In the genomic region with DNA sequence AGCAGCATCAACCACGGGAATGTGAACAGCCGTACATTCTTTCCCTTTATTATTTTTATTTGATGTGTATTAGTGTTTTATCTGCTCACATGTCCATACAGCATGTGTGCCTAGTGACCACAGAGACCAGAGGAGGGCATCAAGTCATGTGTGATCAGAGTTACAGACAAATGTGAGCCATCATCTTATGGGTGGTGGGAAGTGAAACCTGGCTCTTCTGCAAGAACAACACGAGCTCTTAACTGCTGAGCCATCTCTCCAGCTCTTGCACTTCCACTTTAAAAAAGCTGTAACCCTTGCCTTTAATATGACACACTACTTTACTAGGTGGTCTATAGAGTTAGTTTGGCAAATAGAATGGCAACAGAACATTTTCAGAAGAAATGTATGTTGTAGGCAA, we compare ENCODE assay signal across 30 mouse cellular contexts. TPM values are rescaled to one million over a fixed set of nuclear protein-coding genes. Genes with fewer than 3 reads are reported as not detected.
A peak's percentile ranks its signal among the peaks of the same experiment; 100 is the strongest.
DNase-seq lines count a peak whose midpoint lies in the region; ATAC-seq and TF ChIP-seq lines count a peak whose summit lies in the region.
"Had no signal": no experiment of that assay in that cellular context is flagged by ENCODE, and none has a peak within 500 bp of the region (broad histone marks: within the 10 kb centered on the region; RNA-seq: fewer than 3 reads in every experiment).

No protein-coding gene starts in this region.

- H3K36me3 ChIP-seq in liver, postnatal 0 days (replicated peaks; ENCODE audit: insufficient read depth, low read length) = no peaks in the 10 kb centered on the region
- no peaks in the 10 kb centered on the region for H3K36me3 ChIP-seq in liver, embryonic 11.5 days (ENCODE audit: control insufficient read depth, insufficient read depth, low read length)
- H3K36me3 ChIP-seq in lung, postnatal 0 days (ENCODE audit: insufficient read depth, low read length) = no peaks in the 10 kb centered on the region
- H3K36me3 ChIP-seq: heart, embryonic 10.5 days; heart, embryonic 15.5 days; hindbrain, embryonic 13.5 days; liver, embryonic 15.5 days; lung, embryonic 15.5 days had no signal

- no peak for TF ChIP-seq CTCF in liver, postnatal 0 days (IDR thresholded peaks at IDR 0.05; ENCODE audit: low read depth)
- no peak for TF ChIP-seq CTCF in lung, postnatal 0 days (IDR thresholded peaks at IDR 0.05)

- H3K4me3 ChIP-seq in liver, postnatal 0 days (ENCODE audit: low read depth, low read length) = no peak overlapping the region
- no peak overlapping the region for H3K4me3 ChIP-seq in liver, embryonic 11.5 days (ENCODE audit: low read depth, low read length)
- no peak overlapping the region for H3K4me3 ChIP-seq in lung, postnatal 0 days (ENCODE audit: low read depth, low read length)
- H3K4me3 ChIP-seq: erythroblast, embryonic 14.5 days; heart, embryonic 10.5 days; heart, embryonic 15.5 days; hindbrain, embryonic 13.5 days; liver, embryonic 15.5 days; lung, embryonic 15.5 days had no signal

- no peak overlapping the region for H3K9ac ChIP-seq in liver, postnatal 0 days (replicated peaks)
- H3K9ac ChIP-seq in liver, embryonic 11.5 days (ENCODE audit: low read depth, low read length) = no peak overlapping the region
- no peak overlapping the region for H3K9ac ChIP-seq in lung, postnatal 0 days (replicated peaks; ENCODE audit: low read depth)
- H3K9ac ChIP-seq: heart, embryonic 15.5 days; hindbrain, embryonic 13.5 days; liver, embryonic 15.5 days; lung, embryonic 15.5 days had no signal

- H3K27ac ChIP-seq in liver, postnatal 0 days (ENCODE audit: low read depth) = no peak overlapping the region
- H3K27ac ChIP-seq in liver, embryonic 11.5 days (ENCODE audit: low read depth, low read length) = no peak overlapping the region
- no peak overlapping the region for H3K27ac ChIP-seq in lung, postnatal 0 days (ENCODE audit: low read length)
- H3K27ac ChIP-seq: heart, embryonic 10.5 days; heart, embryonic 15.5 days; hindbrain, embryonic 13.5 days; liver, embryonic 15.5 days; lung, embryonic 15.5 days had no signal

- no peaks in the 10 kb centered on the region for H3K4me1 ChIP-seq in liver, postnatal 0 days (ENCODE audit: insufficient read depth)
- no peaks in the 10 kb centered on the region for H3K4me1 ChIP-seq in liver, embryonic 11.5 days (replicated peaks; ENCODE audit: control insufficient read depth, insufficient read depth, low read length)
- no peaks in the 10 kb centered on the region for H3K4me1 ChIP-seq in lung, postnatal 0 days (ENCODE audit: insufficient read depth, low read depth, low read length)
- H3K4me1 ChIP-seq: heart, embryonic 10.5 days; heart, embryonic 15.5 days; hindbrain, embryonic 13.5 days; liver, embryonic 15.5 days; lung, embryonic 15.5 days had no signal

- no peak overlapping the region for H3K4me2 ChIP-seq in liver, postnatal 0 days (ENCODE audit: low read depth, low read length)
- H3K4me2 ChIP-seq in liver, embryonic 11.5 days = no peak overlapping the region
- no peak overlapping the region for H3K4me2 ChIP-seq in lung, postnatal 0 days (replicated peaks; ENCODE audit: low read depth, low read length)
- H3K4me2 ChIP-seq: heart, embryonic 15.5 days; hindbrain, embryonic 13.5 days; liver, embryonic 15.5 days; lung, embryonic 15.5 days had no signal

- H3K27me3 ChIP-seq in liver, postnatal 0 days (ENCODE audit: insufficient read depth, low read length) = no peaks in the 10 kb centered on the region
- no peaks in the 10 kb centered on the region for H3K27me3 ChIP-seq in liver, embryonic 11.5 days (replicated peaks; ENCODE audit: control insufficient read depth, insufficient read depth, low read length)
- H3K27me3 ChIP-seq in lung, postnatal 0 days (replicated peaks; ENCODE audit: insufficient read depth, low read length) = no peaks in the 10 kb centered on the region
- H3K27me3 ChIP-seq: heart, embryonic 15.5 days; hindbrain, embryonic 13.5 days; liver, embryonic 15.5 days; lung, embryonic 15.5 days; Patski had no signal

- intact Hi-C loops in heart, postnatal 10 days (cut with DNase I) = no loop called here

- peak; percentile 91 for DNase-seq in heart, adult 11 months
- DNase-seq in heart, postnatal 10 days = no peak
- DNase-seq in liver, postnatal 0 days = no peak
- DNase-seq in liver, embryonic 11.5 days (ENCODE audit: low spot score) = no peak
- no peak for DNase-seq in retina, postnatal 1 day
- no peak for DNase-seq in lung, postnatal 0 days (ENCODE audit: low spot score)
- DNase-seq: adrenal gland, postnatal 14 days; cerebellum, adult 11-12 months; cerebellum, adult 9-11 months; heart, postnatal 4 days; kidney, adult 9 months; kidney, postnatal 10 days; lung, postnatal 36 days; right cerebral cortex, adult 18-20 months had no signal

- ATAC-seq in liver, postnatal 0 days = 0 out of 2 replicates have a peak, but pooled peaks have one; percentile 19
- ATAC-seq in liver, embryonic 11.5 days (replicated peaks; ENCODE audit: low FRiP score) = no peak
- peak; percentile 72 for ATAC-seq in megakaryocyte, adult 5-6 weeks (ENCODE audit: poor library complexity, severe bottlenecking)
- no peak for ATAC-seq in lung, postnatal 0 days
- ATAC-seq: forebrain, embryonic 16.5 days; intestine, postnatal 0 days; midbrain, embryonic 16.5 days; Patski had no signal

- 60% methylated on average over 3 of the region's 3 CpGs for WGBS in liver, postnatal 0 days (ENCODE audit: insufficient replicate concordance)
- 84% methylated on average over 3 of the region's 3 CpGs for WGBS in liver, embryonic 11.5 days
- 61% methylated on average over 3 of the region's 3 CpGs for WGBS in lung, postnatal 0 days

- no peaks in the 10 kb centered on the region for H3K9me3 ChIP-seq in liver, postnatal 0 days (ENCODE audit: low read length)
- H3K9me3 ChIP-seq in liver, embryonic 11.5 days (ENCODE audit: control insufficient read depth, low read length) = no peaks in the 10 kb centered on the region
- no peaks in the 10 kb centered on the region for H3K9me3 ChIP-seq in lung, postnatal 0 days (ENCODE audit: low read length)
- H3K9me3 ChIP-seq: heart, embryonic 10.5 days; heart, embryonic 15.5 days; hindbrain, embryonic 13.5 days; liver, embryonic 15.5 days; lung, embryonic 15.5 days had no signal

- no peak for TF ChIP-seq EP300 in liver, postnatal 0 days (IDR thresholded peaks at IDR 0.05; ENCODE audit: low read depth)
- no peak for TF ChIP-seq EP300 in lung, postnatal 0 days (IDR thresholded peaks at IDR 0.05)

RNA-seq across cellular contexts. Expression of a gene that starts 27.4 kb away (rescaled TPM):
- 1 to 10 TPM in 1 of 2 experiments, under 1 TPM in 1; 0.57 to 4.3 TPM for total RNA-seq in heart, postnatal 10 days (2021)
- not detected in 2 replicates for polyA plus RNA-seq in liver, postnatal 0 days (2015; fragmentation: Nextera tagmentation; extraction: Ambion mirVana)
- not detected in 2 replicates for polyA plus RNA-seq in liver, embryonic 11.5 days (2014; fragmentation: Nextera tagmentation; extraction: Ambion mirVana)
- total RNA-seq in megakaryocyte, adult 5-6 weeks (2015) = not detected in 2 replicates
- total RNA-seq in megakaryocyte, adult 5-6 weeks (2017) = not detected in 2 replicates
- polyA plus RNA-seq in lung, postnatal 0 days (2015; fragmentation: Nextera tagmentation; extraction: Ambion mirVana) = not detected in 2 replicates
- total RNA-seq: MEL; neutrophil, adult 5-6 weeks had no signal
- polyA plus RNA-seq: erythroblast, embryonic 14.5 days; forebrain, embryonic 11.5 days; heart, embryonic 10.5 days; heart, embryonic 15.5 days; liver, embryonic 15.5 days; neural tube, embryonic 11.5 days; Patski; spleen, adult 2 months had no signal

Comparison
In these comparisons a context has a peak if more than half of its experiments do, and no peak if none do; other contexts are left out.
1. ATAC-seq: peak in liver, postnatal 0 days (single experiment) and megakaryocyte, adult 5-6 weeks (single experiment); none in liver, embryonic 11.5 days (single experiment) and lung, postnatal 0 days (single experiment).